Mouse (Mus musculus) erythroid progenitor cell, adult 5-6 weeks (primary cell): ENCODE results near the gene Rph3a. TPM values are rescaled to one million over a fixed set of nuclear protein-coding genes. Genes with fewer than 3 reads are reported as not detected.
A peak's percentile ranks its signal among the peaks of the same experiment; 100 is the strongest.

ENCODE experiments used
- ATAC-seq: replicated peaks from 2 replicates; pipeline ENCODE4 v1.8.0; 2016; ENCODE audit warnings: moderate number of reproducible peaks, mild to moderate bottlenecking, moderate TSS enrichment, inconsistent platforms; ENCODE audit not compliant: poor library complexity, low FRiP score, severe bottlenecking
- total RNA-seq, 2 experiments: library from RNA; stranded (forward) in 1 of 2; stranded (reverse) in 1 of 2; fragments of 150-400 nt in 1 of 2; fragments of 186-747, 209-891 nt in 1 of 2; gene quantifications; 2 replicates each; pipeline versions ENCODE4 v1.2.3 to v1.2.4; 2015 to 2017; ENCODE audit warnings: low replicate concordance in 2 of 2

Rph3a gene
- total RNA-seq (2015; ENCODE audit: low replicate concordance) (not detected in 2 replicates), total RNA-seq (2017; ENCODE audit: low replicate concordance) (not detected in 2 replicates)

DNA sequence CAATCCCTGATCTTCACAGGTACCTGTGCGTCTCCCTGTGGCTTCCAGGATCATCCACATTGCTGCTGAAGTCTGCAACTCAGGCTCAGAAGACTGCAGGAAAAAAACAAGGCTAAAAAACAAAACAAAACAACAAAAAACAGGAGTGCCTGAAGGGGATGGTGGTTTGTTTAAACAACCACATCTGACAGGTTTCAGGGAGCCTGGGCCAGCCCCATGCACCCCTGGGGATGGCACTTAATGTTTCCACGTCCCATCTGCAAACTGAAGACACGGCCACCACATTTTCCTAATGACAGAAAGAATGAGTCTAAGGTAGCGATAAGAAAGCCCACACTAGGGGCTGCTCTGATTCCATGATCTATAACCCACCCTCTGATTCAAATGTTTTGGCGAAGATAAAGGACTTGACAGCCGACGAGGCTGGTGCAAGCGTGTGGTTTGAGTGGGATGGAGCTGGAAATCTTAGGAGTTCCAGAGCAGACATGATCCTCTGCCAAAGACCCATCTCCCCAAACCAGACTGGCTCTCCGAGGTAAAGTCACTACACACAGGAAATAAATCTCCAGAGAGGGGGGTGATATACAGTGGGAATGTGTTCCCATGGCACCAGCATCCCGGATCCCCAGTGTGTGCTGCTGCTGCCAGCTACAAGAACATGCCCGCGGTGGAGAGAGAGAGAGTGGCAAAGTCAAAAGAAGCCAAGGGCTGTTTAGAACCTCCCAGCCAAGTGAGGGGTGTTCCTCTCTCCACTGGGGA, at the start of gene Rph3a:
Gene Rph3a, minus strand, starts transcription at position 282 of the 759 bp plus-strand sequence.
- ATAC-seq = no peak

GRCm38 (mm10) chr5:121058261-121058660, 48.4 kb upstream of the Rph3a start:
- no peak for ATAC-seq

DNA sequence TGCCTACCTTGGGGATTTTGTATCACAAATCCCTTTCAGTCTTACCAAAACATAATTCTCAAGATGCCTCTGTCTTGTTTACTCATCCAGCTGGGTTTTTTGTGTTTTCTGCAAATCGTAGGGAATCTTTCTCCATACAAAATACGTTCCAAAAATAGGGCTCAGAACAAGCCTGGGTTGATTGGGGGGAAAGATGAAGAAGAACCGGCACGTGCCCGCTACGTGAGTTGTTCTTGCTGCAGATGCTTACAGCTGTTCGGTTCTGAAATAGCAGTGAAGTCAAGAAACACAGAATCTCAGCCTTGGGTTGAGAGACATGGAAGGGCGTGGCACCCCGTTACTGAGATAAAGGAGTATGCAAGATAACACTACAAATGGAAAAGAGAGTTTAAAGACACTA, 44.0 kb upstream of the Rph3a start:
- no peak for ATAC-seq

GRCm38 (mm10) chr5:121041791-121042190, 31.9 kb upstream of the Rph3a start:
- no peak for ATAC-seq

DNA sequence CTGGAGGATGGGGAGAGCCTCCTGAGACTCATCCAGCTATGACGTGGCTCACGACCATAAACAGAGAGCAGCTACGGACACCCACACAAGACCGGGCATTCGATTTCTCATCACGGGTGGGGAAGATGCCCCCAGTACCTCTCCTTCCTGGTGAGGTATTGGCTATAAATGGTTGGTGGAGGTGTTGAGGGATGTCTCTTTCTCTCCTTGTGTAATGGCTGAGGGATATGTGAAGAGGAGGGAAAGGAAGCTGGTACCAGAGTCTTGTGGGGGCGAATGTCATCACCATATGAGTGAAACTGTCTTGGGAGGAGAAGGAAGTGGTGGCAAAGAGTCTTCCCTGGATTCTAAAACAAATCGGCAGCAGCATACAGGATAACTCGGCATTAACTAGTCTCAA, 29.6 kb upstream of the Rph3a start:
- ATAC-seq = no peak

DNA sequence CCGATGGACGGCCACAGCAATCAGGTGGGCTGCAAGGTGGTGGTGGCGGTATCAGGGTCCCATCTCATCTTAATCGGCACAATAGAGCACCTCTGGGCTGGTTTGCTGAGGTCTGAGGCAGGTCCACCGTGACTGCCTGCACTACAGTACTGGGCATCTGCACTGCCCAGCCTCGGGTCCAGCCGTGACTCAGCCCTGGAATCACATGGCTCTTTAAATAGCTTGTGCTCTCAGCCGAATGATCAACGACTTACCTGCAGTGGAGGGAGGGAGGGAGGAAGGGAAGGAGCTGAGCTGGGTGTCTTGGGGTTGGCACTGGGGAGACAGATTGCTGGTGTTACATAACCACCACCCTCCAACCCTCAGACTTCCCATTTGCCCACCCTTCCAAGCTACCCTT, 20.3 kb upstream of the Rph3a start:
- ATAC-seq = no peak

DNA sequence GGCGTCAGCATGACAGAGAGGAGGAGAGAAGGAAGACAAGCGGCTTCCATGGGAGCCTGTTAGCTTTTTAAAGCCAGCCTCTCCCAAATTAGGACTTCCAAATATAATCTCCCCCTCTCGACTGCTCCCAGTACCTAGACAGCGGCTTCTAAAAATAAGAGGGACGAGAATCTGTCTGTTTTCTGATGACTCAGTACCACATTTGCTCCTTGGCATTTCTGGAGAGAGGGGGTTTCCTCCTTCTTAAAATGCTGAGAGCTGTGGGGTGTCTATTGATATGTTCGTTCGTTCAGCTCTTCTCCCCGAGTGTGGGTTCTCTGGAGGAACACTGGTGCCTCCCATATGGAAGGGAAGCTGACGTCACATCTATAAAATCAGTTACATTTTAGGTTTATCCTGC, 9.6 kb upstream of the Rph3a start:
- no peak for ATAC-seq

DNA sequence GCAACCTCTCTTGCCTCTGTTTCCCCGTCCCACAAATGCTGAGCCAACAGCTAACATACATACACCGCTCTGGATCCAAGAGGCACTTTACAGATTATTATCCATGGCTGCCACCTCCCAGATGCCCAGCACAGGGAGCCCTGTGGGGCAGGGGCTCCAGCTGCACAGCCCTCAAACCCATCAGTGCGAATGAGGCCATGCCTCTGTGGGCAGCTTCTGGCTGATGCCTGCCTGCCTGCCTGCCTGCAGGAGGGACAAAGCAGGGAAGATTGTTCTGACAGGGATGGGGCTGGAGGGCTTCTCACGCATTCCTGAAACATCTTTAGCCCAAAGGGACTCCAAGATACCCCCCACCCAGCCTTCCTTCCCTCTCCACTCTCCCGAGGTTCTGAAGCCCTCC, 7.8 kb upstream of the Rph3a start:
- no peak for ATAC-seq

DNA sequence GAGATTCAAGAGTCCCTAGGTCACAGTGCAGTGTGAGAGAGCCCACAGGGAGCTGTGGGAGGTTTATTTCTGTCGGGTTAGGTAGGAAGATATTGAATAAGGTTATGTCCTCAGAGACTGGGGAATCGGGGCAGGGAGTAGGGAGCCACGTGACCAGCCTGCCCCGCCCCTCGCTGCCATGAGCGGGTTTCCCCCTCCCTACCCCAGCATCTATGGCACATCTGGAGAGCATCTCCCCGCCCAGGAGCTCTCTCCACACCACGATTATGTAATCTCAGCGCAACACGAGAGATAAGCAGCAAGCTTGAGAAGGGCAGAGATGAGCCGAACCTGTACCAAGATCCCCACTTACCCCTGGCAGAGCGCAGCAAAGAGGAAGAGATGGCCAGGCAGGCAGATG, 6.5 kb upstream of the Rph3a start:
- ATAC-seq = no peak

GRCm38 (mm10) chr5:121014496-121014895, 4.6 kb upstream of the Rph3a start:
- ATAC-seq = no peak

GRCm38 (mm10) chr5:121011962-121012361, 2.1 kb upstream of the Rph3a start:
- no peak for ATAC-seq

DNA sequence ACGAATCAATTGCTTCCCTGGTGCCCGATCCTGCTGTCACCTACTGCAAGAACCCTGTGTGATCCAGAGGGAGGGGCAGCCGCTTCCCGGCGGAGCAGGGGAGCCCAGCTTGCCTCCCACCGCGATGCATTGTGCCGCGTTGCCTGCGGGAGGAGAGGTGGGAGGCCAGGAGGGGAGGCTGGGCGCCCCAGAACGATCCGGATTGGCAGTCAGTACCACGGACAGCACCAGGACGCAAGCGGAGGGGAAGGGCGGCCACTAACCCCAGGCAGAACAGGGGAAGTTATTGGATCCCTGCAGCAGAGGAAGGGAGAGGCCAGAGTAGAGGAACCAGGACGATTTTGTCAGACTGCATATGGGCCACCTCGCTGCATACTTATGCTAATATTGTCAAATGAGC, 486 bp downstream of the Rph3a start:
- ATAC-seq = no peak

DNA sequence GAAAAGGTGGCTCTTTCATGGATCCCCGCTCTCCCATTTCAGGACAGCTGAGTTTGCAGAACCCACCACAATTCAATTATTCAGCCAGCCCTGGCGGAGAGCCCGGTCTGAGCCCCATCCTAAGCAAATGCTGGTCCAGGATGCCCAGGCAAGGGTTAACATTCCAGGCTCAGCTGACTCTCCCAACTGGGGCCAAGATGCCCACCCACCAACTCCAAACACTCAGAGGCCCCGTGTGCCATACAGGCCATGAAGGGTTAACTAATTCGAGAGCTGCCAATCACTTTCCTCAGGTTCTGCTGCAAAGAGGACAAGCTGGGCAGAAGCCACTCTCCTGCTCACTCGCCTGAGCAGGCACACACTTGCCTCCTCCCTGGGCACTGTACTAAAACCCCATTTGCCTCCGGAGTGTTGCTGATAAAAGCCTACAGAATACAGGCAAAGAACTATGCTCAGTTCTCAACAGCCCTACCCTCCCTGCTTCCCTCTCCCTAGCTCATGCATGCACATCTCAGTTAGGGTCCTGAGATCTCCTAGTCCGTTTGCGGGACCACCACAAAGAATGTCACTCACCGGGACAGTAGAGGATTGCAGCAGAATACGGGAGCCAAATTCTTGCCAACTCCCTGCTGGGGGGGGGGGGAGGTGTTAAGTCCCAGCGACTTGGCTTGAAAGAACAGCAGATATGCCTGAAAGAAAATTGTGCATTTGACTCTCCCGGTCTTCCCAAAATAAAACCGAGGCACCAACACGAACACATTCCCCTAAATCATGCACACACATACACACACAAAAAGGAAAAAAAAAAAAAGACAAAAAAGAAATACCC, 1.3 kb downstream of the Rph3a start:
- no peak for ATAC-seq

DNA sequence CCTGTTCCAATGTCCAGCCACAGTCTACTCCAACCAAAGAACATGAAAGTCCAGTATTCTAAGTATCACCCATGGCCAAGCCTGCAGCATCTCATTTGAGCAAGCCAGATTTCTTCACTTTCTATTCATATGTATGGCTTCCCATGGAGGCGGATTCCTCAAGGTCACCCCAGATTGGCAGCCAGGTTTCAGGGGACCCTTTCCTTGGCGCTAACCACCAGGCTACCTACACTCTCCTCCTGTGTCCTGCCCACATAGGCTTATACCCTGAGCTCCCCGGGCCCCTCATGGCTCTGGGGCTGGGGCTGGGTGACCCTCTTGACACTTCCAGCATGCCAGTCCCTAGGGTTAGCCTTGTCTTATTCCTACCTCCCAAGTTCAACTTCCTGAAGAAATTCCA, 2.3 kb downstream of the Rph3a start:
- ATAC-seq = no peak

DNA sequence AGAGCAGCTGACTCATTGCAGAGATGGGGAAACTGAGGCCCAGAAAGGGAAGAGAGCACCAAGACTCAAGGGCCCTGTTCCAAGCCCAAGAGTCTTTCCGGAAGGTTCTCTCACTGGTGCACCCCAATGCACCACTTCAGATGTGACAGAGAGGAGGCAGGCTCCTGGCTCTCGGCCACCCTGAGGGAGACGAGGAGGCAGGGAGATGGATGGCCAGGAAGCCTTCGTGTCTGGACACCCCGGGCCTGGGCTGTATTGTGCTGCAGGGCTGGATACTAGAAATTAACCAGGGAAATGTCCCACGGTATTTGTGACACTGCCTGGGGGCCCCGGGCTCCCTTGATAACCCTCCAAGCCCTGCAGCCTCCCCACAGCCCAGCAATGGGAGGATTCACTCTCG, 2.8 kb downstream of the Rph3a start:
- ATAC-seq = no peak

DNA sequence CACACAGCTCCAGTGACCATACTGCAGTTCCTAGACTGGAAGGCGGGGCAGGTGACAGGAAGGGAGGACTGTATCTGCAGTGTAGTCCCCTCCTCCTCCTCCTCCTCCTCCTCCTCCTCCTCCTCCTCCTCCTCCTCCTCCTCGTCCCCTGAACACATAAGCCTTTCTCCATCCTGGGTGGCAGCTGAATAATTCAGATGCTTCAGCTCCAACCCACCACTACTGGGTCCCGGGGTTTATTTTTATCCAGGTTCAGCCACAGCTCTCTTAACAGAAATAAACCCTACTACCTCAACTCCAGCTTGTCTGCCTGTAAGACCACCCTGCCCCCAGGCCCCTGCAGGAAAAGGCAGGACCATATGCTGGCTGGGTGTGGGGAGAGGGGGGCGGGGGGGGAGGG, 3.7 kb downstream of the Rph3a start:
- no peak for ATAC-seq

DNA sequence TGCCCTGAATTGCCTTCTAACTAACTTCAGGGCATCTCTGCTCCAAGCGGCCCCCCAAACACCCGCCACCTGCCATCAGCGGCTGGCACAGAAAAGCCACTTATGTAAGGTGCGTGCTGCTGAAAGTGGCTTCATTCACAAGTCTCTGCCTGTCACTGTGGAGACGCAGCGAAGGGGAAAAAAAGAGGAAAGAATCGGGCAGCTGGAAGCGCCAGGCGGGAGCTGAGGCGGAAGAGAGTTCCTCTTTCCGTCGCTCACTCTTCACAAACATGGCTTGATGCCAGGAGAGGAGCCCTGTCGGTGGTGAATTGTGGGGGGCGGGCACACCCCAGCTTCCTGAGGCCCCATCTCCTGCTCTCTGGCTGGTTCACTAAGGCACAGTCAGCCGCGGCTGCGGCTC, 6.1 kb downstream of the Rph3a start:
- ATAC-seq = no peak

GRCm38 (mm10) chr5:120999573-120999972, 10.3 kb downstream of the Rph3a start:
- peak; percentile 62; the same call in 1 of the 2 replicates for ATAC-seq

DNA sequence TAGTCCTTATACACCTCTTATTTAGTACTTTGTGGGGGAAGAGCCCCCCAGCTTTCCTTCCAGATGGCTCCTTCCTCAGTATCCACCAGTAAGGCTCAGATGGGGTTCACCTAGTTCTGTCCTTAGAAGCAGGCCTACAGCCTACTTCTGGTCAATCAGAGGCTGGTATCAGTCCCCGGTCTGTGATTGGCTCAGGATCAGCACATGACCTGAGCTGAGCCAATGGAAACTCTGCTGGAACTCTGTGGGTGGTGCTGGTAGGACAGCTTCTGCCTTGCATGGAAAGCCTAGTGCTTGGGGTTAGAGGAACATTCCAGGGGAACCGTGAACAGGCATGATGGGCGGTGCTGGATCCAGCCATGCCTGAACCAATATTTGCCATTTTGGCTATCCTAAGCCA, 21.5 kb downstream of the Rph3a start:
- peak; percentile 54; the same call in 1 of the 2 replicates for ATAC-seq

GRCm38 (mm10) chr5:120983029-120983428, 26.9 kb downstream of the Rph3a start:
- ATAC-seq = 0 out of 2 replicates have a peak, but pooled peaks have one; percentile 52

DNA sequence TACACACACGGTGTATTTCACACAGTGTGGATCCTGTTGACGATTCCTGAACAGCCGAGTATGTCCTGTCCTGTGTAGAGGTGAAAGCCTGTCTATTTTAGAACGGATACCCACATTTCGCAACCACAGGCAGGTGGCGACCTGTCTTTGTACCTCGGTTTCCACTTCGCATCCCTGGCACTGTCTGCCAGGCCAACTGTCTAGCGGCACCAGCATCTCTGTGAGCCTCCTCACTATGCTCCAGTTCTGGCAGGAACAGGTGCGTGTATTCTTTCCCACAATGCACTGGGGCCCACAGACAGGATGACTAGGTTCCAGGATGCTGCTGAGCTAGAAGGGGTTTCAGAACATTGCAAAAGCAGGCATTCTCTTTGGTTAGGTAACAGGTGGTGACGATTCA, 28.7 kb downstream of the Rph3a start:
- ATAC-seq = no peak
